Mouse (Mus musculus) testis, postnatal 14 days (tissue): ENCODE data around the gene Yars.
"Not testable (repeated sequence)": the region's sequence is repeated elsewhere in the genome, so short reads cannot be mapped to it uniquely, and the experiment has no call there.

Experiments
- DNase-seq: peaks from one replicate; pipeline ENCODE4 v3.0.0; 2021; ENCODE audit warnings: low spot score

Gene Yars

DNA sequence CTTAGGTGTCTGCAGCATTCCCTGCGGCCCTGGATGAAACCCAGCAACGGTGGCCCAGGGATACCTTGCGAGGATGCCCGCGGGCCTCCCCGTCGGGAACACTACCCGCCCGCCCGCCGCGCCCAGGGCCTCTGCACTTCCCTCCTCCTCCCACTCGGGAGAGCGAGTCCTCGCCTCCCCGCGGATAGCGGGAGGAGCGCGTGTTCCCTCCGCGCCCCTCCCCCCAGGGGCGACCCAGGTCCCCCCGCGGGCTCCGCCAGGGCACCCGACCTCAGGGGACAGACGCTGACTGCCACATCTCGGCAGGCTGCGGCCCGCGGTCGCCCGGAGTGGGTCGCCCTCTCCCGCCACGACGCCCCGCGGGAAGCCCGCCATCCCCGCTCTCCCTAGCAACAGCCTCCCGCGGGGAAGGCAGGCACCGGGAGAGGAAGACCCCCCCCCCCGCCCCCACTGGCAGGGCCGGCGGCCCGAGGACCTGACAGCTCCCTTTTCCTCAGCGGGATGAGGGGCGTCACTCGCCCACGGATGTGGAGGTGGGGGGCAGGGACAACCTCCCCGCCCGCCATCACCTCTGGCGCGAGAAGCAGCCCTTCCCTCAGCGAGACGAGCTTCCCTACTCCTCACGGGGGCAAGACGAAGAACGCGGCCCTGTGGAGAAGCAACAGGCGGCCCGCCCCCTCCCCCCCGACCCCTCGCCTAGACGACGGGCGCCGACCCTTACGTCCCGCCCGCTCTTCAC is 588 bp upstream of the Yars start:
- DNase-seq, result peak; percentile 80

DNA sequence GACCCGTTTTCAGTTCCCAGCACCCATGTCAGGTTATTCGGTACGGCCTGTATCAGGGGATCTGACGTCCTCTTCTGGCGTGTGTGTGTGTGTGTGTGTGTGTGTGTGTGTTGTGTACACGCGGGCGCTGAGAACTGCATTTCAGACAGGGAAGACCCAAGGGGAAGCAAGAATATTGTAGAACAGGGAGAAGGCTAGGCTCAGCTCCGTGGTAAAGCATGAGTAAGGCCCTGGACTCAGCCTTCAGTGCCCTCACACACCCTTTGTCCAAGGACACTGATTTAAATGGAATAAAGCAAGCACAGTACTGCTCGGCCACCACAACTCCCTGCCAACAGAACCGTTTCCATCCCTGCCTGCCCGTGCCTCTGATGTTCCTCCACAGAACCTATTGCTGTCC is 978 bp downstream of the Yars start:
- DNase-seq, result peak; percentile 34

DNA sequence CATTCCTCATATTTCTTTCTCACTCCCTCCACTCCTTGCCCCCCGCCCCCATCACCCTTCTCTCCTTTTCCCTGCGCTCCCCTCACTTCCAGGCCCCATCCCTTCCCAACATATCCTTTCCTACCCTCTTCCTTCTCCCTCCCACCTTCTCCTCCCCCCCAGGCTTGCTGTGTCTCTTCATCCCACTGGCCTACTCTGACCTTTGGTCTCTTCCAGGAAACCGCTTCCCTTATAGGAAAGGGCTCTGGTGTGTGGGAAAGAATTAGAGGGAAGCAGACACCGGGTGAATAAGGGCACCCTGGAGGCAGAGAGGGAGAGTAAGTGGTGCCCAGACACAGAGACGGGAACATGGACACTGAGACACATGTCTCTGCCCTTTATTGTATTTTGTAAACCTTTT is 2.1 kb downstream of the Yars start:
- no peak for DNase-seq

DNA sequence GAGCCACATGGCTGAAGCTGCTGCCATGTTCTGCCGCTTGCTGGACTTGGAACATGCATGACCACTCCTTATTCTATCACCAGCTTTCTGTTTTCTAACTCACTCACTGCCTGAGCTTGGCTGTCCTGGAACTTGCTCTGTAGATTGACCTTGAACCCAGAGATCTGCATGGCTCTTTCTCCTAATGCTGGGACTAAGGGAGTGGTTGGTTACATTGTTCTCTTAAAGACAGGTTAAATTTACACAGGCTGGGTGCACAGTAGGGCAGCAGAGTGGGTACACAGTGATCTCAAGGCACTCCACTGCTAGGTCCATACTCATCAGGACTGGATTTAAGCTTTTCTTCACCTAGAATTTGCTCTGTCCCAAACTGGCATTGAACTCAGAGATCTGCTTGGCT is 4.7 kb downstream of the Yars start:
- DNase-seq, result no peak

DNA sequence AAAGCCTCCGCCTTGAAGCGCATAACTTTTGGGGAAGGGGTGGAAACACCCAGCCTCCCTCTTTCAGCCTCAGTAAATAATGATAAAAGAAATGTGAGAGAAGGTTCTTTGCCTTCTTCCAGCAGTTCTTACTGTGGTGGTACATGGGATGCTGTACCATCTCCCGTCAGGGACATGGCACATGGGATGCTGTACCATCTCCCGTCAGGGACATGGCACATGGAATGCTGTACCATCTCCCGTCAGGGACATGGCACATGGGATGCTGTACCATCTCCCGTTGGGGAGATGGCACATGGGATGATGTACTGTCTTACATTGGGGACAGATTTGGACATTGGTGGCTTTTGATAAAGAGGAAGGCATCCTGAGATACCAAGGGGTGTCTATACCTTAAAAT is 8.0 kb downstream of the Yars start:
- DNase-seq, result no peak

DNA sequence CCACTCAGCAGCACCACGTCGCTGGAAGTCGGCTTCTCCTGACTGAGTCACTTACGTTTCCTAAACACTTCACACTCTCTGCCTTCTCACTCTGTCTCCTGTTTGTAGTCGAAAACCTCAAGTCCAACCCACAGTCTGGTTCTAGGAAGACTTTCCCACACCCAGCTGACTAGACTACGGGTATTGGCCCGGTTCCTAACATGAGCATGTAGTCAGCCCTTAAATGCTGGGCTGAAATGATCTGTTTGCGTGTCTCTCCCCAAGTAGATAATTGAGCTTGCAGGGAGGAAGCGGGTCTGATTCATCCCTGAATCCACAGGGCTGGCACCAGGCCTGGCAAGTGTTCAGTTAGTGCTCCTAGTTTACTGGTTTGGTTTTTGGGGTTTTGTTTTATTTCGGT is 15.1 kb downstream of the Yars start:
- no peak for DNase-seq

DNA sequence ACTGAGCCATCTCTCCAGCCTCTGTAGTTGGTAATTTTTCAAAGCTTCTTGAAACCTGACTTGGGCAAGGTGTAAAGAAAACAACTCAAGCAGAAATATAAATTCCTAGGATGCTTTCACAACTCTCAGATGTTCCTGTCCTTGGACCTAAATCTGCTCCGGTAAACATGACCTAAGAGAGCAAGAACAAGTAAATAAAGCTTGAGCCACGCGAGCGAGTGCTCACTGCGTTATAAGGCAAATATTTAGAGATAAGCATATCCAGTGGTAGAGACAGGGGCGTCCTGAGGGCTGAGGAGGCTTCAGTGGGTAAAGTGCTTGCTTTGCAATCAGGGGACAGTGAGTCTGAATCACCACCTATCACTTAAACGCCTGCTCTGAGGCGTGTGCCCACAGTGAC is 17.2 kb downstream of the Yars start:
- no peak for DNase-seq

DNA sequence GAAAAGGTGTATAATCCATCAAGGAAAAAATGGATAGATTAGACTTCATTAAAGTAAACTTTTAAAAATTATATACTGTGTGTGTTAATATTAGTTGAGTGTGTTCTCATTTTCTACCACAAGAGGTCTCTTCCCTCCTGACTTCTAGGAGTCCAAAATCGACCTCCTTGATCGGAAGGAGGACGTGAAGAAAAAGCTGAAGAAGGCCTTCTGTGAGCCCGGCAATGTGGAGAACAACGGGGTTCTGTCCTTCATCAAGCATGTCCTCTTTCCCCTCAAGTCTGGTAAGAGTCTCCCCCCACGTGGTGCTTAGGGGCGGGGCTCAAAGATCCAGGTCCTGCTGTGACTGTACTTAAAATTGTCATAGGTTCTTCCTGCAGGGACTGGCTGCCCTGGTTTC is 19.9 kb downstream of the Yars start:
- no peak for DNase-seq

DNA sequence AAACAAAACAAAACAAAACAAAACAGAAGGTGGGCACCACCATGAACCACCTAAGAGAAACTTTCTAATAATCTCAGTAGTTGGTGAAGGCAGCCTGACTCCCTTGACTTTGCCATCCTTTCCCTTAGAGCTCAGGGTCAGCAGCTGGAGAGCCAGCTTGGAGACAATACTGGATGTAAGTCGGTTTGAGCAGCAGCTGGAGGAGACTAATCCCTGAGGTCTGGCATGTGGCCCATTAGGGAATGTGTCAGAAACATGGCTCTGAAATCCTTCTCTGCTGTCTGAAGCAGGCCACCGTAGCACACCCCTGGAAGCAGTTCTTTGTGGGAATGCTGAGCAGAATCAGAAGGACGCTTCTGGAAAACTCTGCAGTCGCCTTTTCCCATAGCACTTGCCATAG is 21.9 kb downstream of the Yars start:
- DNase-seq, result no peak

DNA sequence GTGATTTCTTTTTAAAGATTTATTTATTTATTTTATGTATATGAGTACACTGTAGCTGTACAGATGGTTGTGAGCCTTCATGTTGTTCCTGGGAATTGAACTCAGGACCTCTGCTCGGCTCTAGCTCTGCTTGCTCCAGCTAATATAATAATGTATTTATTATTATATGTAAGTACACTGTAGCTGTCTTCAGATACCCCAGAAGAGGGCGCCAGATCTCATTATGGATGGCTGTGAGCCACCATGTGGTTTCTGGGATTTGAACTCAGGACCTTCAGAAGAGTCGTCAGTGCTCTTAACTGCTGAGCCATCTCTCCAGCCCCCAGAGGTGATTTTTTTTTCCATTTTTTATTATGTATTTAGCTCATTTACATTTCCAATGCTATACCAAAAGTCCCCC is 22.9 kb downstream of the Yars start:
- not testable (repeated sequence) for DNase-seq

DNA sequence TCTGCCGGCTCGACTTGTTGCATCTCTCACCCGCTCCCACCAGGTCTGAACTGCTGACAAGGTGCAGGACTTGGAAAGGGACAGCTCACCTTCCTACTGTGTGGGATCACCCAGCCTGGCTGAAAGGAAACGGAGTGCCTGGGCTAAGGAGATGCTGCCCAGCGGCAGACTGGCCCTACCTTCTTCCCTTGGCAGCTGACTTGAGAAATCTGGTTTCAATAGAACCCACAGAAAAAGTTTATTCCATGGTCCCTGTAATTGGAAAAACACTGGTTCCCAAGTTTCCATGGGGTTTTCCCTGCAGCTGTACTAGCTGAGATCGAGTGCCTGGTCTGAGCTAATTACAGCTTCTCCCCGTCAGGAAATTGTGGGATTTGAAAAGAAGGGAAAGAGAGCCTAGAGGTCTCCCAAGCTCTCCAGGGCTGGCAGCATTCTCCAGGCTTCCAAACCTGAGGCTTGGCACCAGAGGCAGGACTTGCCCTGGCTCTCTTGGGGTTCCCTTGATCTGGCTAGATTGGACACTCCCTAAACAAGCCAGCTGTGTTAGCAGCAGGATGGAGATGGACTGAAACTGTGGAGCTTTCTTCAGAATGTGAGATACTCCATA is 29.1 kb downstream of the Yars start:
- DNase-seq, result no peak

DNA sequence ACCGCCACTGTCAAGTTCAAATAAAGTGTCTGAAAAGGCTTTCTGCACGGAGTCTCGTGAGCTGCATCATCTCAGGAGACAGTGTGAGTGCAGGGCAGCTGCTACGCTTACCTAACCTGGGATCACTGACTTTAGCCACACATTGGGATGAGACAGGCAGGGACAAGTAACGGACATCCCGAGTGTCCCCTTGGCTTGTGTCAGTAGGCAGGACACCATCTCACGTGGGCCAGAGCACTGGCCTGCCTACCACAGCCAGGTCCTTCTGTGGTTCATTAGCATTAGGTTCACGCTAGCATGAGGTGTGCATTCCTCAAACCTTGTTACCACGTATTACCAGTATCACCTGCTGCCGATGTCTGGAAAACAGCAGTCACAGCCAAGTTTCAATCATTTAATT is 29.6 kb downstream of the Yars start:
- no peak for DNase-seq

DNA sequence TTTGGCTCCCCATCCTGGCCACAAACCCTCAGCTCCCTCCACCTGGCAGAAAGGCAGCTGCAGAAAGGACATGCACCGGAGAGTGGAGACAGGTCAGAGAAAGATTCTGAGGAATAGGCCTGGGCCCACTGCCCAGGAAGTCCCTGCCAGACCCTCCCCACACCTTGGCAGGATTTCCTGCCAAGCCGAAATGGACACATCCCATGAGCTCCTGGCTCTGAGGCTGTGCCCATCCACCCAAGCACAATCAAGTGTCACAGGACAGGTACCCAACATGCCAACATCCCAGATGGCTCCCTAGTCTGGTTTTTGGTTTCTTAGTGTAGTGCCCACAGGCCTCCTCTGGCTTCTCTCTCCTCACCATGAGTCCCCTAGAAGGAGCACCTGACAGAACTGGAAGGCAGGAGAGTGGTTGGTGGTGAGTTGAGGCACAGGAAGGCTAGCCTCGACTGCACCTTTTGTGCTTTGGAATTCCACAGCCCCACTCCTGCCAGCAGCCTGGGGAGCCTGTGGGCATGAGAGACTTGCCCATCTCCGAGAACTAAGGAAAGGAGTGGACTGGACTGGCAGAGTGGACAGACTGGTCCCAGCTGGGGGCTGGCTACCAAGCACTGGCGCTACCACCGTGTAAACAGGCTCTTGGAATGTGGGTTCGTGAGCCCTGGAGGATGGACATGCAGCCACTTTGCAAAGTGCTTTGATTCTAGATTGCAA is 31.0 kb downstream of the Yars start:
- no peak for DNase-seq

DNA sequence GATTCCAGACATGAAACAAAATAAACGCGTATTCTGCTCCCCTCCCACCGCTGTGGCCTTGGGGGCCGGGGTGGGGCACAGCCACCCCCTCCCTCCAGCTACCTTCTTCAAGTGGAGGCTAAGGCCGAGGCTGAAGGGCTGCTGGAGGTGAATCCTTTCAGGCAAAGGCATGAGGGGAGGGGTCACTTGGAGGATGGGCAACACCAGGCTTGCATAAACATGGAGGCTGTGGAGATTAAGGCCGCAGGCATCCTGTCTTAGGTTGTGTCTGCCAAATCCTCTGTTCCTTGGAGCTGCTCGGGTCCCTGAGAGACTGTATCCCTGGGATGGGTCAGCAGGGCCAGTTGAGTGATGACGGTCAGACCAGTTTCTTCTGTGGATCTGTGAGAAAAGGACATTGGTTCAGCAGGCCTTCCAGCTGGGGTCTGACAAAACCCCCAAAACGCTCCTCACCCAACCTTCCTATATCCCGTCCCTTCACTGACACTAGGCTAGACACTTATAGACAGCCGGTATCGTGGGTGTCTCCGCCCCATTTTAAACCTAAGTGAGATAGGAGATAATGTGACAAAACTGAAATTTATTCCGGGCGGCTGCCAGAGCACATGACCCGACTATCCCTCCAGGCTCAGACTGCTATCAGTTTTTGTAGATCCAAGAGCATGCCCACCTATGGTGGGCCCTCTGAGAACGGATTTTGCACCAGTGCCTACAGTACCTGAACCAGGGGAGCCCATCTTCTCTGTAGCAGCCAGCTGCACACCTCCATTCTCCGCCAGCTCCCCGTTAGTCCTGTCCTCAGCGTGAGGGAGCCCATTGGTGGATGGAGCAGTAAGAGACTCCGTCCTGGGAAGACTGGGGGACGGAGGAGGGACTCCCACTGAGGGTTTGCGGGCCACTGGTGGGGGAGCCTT is 31.8 kb downstream of the Yars start:
- no peak for DNase-seq

DNA sequence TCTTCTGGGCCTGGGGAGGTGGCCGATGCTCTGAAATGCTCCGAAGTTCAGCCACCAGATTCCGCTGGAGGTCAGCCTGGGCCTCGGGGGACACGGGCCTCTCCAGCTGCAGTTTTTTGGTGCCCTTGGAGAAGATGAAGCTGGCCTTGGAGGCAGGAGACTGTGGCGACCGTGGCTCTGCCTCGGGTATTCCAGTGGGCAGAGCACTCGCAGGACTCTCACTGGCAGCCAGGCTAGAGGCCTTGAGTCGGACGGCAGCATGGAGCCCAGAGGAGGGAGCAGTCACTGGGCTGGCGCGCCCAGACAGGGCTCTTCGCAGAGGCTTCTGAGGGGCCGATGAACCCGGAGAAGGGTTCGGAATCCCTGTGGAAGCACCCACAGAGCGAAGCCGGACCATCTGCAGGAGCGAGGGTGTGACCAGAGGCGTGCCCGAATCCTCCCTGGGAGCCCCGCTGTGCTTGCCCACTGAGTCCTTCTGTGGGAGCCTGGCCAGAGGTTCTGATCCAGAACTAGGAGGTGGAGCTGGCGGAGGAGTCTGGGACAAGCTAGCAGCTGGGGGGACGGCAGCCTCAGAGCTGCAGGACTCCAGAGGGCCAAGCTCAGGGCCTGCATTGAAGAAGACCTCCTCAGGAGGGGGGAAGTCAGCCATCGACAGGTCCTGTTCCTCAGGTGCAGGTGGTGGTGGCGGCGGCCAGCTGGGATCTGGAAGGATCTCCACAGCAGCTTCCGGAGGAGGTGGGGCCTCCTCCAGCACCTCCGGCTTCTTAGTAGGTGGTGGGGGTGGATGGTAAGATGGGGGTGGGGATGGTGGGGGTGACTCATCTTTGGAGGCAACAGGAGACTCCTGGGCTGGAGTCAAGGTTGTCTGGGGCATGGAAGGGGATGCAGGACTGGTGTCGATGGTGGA is 32.7 kb downstream of the Yars start:
- no peak for DNase-seq

DNA sequence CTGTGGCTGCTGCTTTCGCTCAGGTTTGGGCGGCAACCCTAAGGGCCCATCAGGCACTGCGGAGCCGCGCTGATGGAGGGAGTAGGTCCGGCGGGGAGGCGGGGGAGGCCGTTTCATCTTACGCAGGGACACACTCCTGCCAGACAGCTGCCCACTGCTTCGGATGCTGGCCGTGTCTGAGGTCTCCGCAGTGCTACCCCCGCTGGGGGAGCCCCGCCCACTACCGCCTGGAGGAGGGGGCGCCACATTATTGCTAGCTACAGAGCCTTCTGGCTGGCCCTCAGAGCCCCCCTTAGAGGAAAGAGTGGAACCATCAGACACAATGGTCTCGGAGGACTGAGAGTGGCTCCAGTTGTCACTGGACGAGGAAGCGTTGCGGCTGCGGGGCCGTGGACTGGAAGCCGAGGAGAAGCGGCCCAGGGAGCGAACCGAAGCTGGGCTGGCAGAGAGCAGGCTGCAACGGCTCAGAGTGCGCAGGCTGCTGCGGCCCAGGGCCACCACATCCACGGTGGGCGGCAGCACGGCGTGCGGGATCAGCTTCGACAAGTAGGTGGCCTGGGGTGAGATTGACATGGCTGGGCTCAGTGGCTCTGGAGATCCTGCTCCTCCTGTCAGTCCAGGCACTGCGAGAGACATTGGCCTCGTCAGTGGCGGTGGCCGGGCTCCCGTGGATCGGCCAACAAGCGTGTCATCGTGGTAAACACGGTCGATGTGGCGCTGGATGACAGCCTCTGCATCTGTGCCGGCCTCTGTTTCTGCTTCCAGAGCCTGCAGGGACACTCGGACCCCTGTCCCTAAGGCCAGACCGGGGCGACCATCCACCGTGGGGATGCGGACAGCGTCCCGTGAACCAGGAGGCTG is 34.1 kb downstream of the Yars start:
- DNase-seq, result peak; percentile 42

DNA sequence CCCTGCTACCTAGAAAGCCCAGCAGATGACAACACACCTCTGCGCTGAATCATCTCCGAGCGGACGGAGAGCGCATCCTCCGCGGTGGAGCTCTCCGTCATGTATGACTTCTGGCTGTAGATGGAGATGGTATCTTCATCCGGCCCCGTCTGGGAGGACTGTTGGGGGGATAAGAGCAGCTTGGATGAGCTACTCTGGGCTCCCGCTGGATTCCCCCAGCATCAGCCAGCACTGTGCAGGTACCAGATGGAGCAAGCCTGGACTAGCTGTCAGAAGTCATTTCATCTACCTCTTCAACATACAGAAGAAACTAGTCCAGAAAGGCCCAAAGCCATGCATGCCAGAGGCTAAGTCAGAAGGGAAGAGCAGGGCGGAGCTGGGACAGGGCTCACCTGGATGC is 35.8 kb downstream of the Yars start:
- no peak for DNase-seq

DNA sequence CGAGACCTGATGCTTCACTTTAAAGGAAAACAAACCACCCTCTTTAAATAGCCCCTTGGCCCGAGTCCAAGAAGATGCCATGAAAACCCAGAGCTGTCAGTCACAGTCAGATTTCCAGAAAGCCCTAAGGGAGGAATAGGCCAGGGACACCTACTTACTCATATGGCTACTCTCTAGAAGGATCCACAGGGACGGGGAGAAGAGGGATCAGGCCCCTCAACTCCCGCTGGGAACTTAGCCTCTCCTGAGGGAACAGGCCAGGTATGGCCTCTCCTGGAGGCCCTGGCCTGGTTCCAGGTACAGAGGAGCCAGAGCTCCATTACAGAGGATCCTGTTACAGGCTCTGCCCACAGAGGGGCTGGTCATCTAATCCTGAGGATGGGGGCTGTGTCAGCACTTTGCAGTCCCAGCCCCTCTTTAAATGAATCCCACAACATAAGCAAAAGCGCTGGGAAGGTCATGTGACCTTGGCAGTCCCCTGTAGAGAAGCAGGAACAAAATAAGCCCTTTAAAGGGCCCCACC is 36.9 kb downstream of the Yars start:
- DNase-seq, result no peak

DNA sequence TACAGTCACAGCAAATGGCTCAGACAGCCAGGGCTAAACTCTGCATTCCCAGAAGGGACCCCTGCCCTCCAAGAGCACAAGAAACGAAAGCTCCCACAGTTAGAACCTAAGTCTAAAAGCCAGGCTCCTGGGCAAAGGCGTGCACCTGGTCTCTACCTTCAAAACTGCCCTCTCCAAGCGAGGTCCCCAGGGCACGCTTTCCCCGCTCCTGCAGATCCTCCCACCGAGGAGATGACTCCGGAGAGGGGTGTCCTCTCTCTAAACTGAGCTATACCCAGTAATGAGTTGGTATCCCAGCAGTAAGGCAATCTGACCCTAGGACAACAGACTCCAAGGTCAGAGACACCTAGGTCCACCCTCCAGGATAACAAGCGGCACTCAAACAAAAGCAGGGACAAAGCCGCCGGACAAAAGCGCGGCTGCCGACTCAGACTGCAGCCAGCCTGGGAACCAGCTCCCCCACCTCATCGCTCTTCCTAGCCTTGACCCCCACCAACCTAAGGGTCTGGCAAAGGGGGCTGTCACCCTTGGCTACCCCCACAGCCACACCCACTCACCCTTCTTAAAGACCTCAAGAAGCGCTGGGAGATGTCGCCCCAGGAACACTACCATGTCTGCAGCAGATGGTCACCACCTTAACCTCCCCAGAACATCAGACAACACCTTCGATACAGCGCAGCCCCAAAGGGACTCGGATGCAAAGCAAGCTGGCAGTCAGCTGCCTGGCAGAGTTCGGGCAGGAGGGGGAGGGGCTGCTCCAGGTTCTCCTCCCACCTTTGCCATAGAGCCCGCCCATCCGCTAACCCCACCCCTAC is 37.8 kb downstream of the Yars start:
- no peak for DNase-seq
